Mouse (Mus musculus): ENCODE data around the gene Mllt6.
"Not testable (repeated sequence)": the region's sequence is repeated elsewhere in the genome, so short reads cannot be mapped to it uniquely, and the experiment has no call there.

Mllt6 gene

DNA sequence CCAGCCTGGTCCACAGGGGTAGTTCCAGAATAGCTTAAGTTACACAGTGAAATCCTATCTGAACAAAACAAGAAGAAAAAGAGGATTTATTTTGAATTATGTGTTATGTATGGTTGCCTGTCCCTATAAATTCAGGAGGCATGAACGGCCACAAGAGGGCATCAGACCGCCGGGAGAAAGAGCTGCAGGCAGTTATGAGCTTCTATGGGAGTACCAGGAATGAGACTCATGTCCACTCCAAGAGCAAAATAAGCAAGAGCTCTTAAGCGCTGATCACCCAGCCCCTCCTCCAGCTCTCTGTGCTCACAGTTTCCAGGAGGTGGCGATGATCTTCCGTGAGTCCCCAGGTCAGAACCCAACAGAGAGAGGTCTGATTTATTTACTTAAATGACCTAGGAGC, 18.4 kb upstream of the Mllt6 start:
- DNase-seq (ENCODE audit: low read depth, low spot score): no peak

DNA sequence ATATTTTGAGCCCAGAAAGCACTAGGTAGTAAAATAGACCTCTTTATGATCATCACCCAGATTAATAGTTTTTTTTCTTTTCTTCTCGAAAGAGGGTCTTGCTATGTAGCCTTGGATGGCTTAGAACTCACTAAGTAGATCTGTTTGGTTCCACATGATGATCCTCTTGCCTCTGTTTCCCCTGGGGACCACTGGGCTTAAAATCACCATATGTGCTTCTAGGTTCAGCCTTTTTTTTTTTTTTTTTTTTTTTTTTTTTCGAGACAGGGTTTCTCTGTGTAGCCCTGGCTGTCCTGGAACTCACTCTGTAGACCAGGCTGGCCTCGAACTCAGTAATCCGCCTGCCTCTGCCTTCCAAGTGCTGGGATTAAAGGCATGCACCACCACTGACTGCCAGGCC, 14.7 kb upstream of the Mllt6 start:
- DNase-seq (ENCODE audit: low read depth, low spot score): not testable (repeated sequence)

DNA sequence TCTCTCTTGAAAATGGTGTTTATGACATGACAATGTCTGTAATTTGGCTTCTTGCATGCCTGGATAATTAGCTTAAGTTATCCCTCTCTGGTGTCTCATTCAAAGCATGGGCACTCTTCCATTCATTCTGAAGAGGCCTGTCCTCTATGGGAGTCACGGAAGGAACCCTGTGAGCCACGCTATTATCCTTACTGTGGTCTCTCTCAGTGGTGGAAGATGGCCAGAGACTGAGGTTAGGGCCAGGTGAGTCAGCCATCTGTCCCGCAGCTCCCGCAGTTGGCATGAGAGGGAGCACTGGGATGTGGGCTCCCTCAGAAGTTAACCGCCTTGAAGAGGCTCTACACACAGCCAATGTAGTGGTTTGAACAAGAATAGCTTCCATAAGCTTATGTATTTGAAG, 12.9 kb upstream of the Mllt6 start:
- no peak for DNase-seq (ENCODE audit: low read depth, low spot score)

DNA sequence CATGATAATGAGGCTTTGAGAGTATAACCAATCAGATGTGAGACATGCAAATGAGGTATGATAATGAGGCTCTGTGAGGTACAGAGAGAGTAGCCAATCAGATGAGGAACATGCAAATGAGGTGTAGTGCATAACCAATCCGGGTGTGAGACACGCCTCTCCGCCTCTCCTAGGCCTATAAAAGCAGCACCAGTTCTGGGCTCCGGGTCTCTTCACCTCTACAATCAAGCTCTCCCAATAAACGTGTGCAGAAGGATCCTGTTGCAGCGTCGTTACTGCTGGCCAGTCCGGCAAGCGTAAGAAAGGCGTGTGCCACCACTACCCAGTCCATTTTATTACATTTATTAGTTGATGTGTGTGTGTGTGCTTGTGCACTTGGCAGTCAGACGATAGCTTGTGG, 9.8 kb upstream of the Mllt6 start:
- not testable (repeated sequence) for DNase-seq (ENCODE audit: low read depth, low spot score)

DNA sequence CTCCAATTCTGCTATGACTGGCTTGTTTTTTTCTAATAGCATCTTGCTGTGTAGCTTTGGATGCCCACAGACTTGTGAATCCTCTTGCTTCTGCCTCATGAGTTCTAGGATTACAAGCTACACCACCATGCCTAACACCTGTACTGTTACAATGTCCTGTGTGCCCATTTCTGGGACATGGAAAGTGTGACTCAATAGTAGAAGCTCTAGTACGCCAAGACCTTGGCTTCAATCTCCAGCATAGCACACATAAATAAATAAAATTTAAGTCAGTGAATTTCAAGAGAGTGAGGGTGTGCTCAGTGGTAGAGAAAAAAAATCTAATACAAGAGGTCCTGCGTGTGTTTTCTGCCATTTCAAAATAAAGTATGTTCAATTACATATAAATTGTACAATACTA, 9.0 kb upstream of the Mllt6 start:
- DNase-seq (ENCODE audit: low read depth, low spot score): no peak

DNA sequence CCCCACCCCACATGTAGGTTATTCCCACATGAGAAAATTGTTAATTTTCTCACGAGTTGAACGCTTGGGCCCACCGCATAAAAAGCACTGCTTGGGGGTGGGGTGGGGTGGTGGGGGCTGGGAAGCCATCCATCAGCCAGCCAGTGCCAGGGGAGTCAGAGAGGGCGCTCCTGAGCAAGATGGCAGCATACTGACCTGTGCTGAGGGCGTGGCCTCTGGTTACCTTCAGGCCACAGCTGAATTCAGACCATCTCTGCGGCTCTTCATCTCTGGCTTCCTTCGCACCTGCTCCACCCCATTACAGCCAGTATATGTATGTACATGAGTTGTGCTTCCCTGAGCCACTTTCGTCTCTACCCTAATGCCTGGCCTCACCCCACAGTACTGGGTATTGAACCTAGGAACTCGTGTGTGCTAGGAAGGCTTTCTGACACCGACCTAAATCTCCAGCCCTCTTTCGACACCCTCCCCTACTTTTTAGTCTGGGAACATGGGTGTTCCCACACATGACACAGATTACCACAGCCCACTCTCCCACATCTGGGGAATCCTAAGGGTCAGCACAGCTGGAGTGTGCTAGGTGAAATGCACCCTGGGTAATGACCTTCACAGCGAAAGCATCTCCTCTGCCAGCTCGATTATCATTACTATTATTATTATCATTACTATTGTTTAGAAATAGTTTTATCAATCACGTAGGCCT, 6.8 kb upstream of the Mllt6 start:
- DNase-seq (ENCODE audit: low read depth, low spot score): no peak

DNA sequence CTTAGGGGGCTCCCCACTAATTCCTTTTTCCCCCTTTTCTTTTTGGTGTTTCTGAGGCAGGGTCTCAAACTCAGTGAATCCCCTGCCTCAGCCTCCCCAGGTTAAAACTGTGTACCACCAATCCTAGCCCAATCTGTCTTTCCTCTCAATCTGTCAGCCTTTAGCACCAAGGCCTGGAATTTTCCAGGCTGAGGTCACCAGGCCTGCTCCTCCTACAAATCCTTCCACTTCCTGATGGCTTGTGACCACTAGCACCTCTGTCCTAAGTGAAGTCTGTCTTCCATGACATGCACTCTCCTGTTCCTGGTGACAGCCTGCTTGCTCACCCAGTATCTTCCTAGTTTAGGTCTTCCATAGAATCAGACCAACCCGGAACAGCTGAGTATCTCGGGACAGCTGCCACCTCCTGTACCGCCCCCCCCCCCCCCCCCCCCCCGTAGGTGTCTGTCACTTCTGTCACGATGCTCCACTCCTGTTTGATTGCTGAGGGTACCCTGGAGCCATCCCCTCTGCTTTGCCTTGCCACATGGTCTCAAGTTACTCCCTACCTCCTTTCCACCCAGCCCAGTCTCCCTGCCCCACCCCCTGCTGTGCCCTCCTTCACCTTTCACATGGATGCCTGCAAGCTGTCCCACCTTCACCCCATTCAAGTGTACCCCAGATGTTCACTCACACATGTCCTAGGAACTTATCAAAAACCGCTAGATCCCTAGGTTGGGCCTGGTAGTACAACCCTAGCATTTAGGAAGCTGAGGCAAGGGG, 5.8 kb upstream of the Mllt6 start:
- no peak for DNase-seq (ENCODE audit: low read depth, low spot score)

DNA sequence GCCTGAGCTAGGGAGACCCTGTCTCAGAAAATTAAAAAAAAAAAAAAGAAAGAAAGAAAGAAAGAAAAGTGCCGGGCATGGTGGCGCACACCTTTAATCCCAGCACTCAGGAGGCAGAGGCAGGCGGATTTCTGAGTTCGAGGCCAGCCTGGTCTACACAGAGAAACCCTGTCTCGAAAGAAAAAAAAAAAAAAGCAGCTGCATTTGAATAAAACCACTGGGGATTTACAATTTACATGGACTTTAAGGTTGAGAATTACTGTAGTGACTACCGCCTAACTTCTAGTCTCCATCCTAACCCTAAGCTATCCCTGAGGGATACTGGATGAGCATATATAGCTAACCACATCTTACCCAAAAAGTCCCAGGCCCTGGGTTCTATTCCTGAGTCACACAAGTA, 5.2 kb upstream of the Mllt6 start:
- DNase-seq (ENCODE audit: low read depth, low spot score): not testable (repeated sequence)

DNA sequence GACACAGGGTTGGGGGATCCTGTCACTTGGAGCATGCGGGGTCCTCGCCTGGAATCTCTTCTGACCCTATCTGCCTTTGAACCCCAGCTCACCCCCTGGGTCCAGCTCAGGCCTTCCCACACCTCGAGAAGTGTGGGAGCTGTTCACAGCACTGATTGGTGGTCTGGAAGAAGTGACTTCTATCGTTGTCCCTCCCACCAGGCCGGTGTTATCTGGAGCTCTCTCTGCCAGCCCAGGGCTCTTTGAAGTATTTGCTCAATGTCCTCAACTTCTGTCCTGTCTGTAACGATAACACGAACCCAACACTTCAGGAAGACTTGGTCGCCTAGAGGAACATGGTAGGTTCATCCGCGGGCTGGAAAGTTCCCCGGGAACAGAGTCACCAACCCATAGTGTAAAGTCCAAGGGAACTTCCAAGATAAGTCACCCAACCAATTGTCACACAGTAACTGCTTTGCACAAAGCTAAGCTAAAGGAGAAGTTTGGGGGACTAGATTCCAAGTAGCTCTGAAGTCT, 4.4 kb upstream of the Mllt6 start:
- DNase-seq (ENCODE audit: low read depth, low spot score): no peak

DNA sequence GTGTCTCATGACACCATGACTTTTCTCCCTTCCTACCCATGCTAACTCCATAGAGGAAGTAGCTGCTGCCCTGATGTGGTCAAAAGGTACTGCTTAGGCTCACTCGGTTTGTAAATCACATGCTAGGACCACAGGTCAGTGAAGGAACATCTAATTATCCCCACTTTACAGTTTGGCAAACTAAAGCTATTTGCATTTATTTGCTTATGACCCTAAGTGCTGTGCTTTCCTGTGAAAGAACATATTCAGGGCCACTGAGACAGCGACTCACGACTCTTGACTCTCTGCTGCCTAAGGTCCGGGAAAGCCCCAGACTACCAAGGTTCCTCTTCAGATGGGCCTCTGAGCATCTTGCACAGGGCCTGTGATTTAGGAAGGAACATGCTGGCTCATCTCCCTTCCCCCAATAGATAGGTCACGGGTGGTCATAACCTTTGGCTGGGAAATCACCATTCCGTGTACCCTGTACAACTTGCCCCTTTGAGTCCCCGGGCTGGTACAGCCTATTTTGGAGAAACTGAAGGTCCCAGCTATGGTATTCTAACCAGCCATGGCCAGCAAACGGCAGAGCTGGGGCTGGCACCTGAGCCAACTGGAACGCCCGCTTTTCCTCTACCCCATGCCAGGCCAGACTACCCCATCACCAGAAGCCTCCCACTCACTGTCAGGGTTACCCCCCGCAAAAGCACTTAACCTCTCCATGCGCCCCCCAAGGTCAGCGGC, 3.8 kb upstream of the Mllt6 start:
- no peak for DNase-seq (ENCODE audit: low read depth, low spot score)

DNA sequence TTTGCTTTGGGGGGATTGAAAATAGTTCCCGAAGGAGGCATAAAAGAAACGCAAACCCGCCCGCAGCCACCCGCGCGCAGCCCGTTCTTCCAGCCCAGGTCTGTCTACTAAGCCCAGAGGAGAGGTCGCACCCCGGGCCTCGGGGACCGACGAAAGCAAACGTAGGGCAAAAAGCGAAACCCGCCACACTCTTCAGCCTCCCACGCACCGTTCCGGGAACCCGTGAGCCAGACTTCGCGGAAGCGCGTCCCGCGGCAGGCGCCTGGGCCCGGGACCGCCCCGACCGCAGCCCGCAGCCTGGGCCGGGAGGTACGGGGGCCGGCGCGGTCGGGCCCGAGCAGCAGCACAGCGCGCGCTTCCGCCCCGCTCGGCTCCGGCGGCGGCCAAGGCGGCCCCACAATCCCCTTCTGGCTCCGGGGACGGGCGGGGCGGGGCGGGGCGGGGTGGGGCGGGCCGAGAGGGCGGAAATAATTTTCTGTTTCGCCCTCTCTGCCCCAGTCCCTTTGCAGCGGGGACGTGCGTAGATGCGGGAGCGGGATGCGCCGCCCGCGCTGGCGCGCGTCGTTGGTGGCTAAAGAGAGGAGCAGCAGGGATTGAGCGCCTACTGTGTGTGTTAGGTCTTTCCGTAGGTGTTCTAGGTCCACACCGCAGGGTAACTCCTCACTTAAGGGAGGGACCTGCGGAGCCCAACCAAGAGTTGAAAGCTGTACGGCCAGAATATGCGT, 3.1 kb upstream of the Mllt6 start:
- DNase-seq (ENCODE audit: low read depth, low spot score): no peak

DNA sequence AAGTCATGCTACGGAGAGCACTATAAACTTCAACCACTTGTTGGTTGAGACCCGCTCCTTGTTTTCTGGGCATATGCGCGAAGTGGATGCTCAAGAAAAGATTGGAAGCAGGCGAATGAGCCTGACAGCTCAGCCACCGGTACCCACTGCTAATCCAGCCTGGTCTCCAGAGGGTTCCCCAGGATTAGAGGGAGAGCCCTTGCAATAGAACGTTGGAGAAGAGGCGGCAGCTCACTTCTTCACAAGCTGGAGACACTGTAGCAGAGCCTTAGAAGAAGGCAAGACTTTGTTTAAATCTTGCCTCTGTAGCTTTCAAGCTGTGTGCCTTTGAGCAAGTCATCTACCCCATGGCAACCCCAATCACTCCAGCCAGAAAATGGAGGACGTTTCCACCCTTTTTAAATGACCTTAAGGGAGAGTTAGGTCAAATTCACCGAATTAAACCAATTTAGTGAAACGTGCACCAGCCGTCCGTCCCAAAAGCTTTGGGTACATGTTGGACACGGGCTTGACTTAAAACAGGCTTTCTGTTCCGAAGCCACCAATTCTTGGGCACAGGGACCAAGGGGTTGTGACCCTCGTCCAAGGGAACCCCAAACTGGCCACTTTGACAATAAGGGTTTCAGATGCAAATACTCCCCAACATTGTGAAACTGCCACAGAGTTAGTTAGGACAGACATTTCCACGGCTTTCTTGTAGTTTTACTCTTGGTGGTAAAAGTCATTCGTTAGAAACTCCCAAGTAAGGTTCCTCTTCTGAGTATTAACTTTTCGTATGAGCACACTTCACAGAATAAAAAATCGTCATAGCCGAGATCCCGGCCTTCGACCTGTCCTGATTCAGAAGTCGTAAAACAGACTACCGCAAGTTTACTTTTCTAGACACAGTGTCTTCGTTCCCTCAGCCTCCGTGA, 2.2 kb upstream of the Mllt6 start:
- no peak for DNase-seq (ENCODE audit: low read depth, low spot score)

DNA sequence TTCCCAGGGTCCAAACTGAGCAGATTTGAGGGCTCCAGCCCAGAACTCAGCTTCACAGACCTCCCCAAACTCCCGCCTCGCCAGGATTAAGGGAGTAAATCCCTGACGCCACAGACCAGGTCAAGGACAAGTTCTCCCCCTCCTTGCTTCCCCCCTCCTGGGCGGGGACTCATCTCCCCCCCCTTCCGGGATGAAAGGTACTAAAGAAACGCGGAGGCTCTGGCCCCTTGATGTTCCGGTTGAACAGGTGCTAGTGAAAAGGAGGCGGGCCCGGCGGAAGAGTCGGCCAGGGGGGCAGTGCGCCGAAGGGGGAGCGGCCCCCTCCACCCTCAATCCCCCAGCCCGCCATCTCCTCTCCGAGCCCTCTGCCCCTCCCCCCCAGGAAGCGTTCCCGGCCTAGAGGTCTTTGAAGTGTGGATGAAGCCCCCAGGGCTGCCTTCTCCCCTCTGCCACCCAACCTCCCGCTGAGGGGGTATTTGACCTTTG, 1.5 kb upstream of the Mllt6 start:
- DNase-seq (ENCODE audit: low read depth, low spot score): no peak

DNA sequence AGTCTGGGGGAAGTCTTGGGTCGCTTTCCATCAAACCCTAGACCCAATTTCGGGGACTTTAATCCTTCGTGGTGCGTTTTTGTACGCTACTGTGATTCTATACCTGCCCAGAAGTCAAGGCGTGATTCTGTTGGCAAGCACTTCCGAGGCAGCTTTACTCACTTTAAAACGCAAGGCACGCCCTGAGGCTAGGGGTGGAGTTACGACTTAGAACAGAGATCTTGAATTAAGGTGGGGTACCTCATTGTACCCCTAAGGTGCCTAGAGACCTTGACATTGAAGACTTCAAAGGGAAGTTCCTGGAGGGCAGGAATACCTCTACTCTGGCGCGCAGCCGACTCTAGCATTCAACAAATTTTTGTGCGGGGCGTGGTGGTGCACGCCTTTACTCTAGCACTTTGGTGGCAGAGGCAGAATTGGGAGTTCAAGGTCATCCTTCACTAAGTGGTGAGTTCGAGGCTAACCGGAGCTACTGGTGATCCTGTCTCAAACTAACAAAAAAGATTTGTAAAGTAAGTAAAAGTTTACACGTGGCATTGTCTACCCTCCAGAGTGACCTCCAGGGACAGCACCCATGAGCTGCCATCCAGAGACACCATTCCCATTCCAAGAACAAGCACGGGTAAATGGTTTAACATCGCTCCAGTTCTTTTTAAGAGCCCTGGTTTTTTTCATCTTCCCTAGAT, 864 bp upstream of the Mllt6 start:
- no peak for DNase-seq (ENCODE audit: low read depth, low spot score)

DNA sequence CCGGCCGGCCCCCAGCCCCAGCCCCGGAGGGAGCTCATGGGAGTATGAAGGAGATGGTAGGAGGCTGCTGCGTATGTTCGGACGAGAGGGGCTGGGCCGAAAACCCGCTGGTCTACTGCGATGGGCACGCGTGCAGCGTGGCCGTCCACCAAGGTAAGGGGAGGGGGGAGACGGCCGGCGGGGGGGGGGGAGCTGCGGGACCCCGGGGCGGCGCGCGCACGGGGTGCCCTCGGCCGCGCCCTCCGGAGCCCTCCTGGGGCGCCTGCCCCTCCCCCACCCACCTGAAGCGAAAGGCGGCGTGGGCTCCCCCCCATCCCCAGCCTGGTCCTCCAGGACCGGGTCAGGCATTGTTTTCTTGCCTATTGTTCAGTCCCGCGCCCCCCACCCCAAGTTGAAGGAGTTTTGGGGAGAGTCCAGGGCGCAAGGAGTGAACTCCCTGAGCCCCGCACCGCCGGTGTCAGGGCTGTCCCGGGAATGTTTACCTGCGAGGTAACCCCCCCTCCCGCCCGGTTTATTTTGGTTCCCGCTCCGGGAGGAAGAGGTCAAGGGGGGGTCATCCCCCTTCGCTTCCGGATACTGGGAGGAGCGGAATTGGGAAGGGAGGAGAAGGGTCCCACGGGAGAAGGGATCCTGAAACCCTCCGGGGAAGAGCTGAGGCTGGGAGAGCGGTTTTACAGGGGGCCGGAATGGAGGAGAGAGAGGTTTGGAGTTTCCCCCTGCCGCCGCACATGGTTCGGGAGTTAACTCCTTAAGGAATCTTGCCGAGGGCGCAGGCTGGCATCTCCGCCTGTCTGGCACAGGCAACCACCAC, 519 bp downstream of the Mllt6 start:
- DNase-seq (ENCODE audit: low read depth, low spot score): no peak

DNA sequence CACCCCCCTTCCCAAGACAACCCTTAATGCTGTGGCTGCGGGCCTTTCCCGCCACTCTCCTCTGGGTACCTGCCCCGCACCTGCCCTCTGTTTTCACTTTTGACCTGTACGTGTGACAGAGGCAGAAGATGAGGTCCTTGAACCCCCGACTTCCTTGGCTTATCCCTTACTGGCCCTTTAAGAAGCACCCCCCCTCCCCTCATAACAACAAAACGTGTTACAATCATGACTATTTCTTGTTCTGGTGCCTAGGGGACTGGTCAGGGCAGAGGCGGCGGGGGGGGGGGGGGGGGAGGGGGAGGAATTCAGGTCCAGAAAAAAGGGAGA, 1.1 kb downstream of the Mllt6 start:
- no peak for DNase-seq (ENCODE audit: low read depth, low spot score)

DNA sequence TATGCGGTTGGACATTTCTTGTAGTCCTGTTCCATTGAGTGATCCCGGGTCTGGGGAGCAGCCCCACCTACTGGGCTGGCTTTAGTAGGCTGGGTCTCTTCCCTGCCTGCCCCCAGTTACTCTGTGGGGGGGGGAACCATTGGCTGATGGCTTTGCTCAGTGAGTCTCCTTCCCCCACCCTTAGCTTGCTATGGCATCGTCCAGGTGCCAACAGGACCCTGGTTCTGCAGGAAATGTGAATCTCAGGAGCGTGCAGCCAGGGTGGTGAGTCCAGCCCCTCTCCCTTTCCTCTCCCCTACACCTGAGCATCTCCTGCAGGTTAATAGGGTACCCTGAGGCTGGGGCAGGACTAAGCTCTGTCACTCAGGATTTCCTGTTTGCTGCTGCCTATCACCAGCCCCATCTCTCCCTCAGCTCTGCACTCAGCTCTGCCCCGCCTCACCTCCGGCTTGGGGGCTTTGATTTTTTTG, 1.6 kb downstream of the Mllt6 start:
- no peak for DNase-seq (ENCODE audit: low read depth, low spot score)

DNA sequence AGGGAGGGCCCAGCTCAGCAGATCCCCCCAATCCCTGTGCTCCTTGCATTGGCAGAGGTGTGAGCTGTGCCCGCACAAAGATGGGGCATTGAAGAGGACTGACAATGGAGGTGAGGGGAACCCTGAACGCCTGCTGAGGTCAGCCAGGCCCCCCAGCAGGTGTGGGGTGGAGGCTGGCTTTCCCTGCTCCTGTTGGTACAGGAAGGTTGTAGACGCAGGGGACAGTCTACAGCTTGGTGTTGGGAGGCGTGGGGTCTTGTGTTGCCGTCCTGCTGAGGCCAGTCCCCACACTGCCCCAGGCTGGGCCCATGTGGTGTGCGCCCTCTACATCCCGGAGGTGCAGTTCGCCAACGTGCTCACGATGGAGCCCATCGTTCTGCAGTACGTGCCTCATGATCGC, 2.2 kb downstream of the Mllt6 start:
- DNase-seq (ENCODE audit: low read depth, low spot score): no peak

DNA sequence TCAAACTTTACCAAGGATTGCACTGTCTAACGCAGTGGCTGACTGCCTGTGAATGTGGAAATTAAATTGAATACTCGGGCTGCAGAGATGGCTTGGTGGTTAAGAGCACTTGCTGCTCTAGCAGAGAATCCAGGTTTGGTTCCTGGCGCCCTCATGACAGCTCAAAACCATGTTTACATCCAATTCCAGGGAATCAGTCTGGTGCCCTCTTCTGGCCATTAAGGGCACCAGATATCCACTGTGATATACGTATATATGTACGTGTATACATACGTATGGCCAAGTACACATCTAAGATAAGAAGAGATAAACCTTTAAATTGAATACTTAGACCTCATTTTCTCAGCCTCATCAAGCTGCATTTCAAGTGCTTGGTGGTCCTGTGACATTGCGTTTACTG, 3.0 kb downstream of the Mllt6 start:
- no peak for DNase-seq (ENCODE audit: low read depth, low spot score)

Measured in telencephalon, adult 2 months (tissue).